Mouse (Mus musculus) layer of hippocampus, adult 18-20 months (tissue): Measurements from ENCODE around the gene Cfap36. TPM values are rescaled to one million over a fixed set of nuclear protein-coding genes. Genes with fewer than 3 reads are reported as not detected.

Experiments
- DNase-seq, 2 experiments: peaks; one replicate each; pipeline ENCODE4 v3.0.0; 2022; ENCODE audit warnings: low spot score in 2 of 2
- total RNA-seq, 2 experiments: library from RNA; stranded (reverse); gene quantifications; 2 replicates each; pipeline ENCODE4 v1.2.3; 2021

The Cfap36 gene
- total RNA-seq, 2 experiments from 2014 or later, result 122 to 123 TPM

DNA sequence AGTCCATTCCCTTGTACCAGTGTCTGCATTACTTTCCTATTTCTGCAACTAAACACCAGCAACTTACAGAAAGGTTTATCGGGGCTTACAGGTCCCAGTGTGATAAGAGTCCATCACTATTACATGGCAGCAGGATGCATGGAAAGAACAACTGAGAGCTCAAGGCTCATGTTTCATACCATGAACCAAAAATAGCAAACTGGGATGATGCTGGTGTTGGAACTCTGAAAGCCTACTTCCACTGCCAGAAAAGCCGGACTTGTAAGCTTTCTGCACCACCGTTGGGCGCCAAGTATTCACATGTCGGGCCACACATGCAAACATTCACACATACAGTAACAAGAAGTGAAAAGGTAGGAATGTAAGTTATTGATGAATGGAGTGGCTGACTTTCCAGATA is 65.5 kb downstream of the Cfap36 start:
- DNase-seq, result no peak

GRCm38 (mm10) chr11:29180657-29181056 is 66.6 kb downstream of the Cfap36 start:
- DNase-seq, result peak; percentile 9 to 63

- no peak for DNase-seq
Measured at GRCm38 (mm10) chr11:29179319-29179718, 67.9 kb downstream of the Cfap36 start.

DNA sequence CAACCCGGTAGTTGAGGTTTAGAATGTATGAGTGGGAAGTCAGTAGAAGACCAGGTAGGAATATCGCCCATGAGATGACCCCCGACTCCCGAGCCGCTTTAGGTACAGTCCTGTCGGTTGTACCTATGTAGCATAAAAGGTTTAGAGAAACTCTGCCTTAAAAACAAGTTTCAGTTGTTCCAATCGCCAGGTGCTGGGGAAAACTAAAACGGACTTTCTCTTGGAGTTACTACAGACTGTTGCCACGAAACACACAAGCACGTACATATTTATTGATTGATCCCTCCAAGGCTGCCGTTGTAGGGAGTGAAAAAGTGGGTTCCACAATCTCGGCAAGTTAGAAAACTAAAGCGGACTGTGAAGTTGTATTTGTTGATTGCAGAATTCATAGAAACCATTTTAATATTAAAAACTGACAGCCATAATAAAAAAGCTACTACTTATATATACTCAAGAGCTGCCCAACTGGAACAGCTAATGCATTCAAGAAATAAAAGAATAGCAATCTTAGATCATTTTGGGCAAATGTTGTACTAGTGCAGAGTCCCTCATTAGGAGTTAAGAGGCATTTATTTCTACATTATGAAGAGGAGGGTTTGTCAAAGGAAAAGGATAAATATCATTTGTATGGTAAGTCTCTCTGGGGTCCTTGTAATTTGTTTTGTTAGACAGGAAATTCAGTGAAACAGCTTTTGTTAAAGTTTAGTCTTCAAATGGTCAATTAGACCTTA is 73.3 kb downstream of the Cfap36 start:
- no peak for DNase-seq

- DNase-seq, result peak in 1 of 2 experiments; percentile 62
Measured at GRCm38 (mm10) chr11:29173125-29173631, 74.0 kb downstream of the Cfap36 start.

DNA sequence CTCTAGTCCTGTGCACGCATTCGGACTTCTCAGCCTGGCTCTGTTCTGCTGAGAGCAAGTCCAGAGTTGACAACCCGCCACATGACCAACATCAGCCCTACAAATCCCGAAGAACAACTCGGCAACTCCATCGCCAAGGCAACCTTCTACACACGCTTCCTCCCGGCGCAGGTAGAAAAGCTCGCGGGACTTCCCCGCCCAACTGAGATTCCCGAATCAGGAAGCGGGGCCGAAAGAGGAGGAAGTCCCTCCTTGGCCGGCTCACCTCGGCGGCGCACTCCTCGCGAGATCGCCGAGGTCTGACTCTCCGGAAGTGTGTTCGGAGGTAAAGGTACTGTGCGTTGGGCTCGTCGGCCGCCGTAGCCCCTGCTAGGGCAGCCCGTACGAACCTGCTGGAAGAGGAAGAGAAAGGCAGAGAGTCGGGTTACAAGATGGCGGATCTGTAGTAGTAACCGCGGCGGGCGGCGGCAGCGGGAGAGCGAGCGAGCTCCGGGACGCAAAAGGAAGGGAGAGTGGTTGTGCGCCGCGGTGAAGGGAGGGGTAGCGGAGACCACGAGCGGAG is 74.6 kb downstream of the Cfap36 start, which contains the start of gene Ppp4r3b:
TSS of gene Ppp4r3b (plus strand) at position 328 of the 562 bp plus-strand sequence.
- DNase-seq, result peak; percentile 97 to 98

DNA sequence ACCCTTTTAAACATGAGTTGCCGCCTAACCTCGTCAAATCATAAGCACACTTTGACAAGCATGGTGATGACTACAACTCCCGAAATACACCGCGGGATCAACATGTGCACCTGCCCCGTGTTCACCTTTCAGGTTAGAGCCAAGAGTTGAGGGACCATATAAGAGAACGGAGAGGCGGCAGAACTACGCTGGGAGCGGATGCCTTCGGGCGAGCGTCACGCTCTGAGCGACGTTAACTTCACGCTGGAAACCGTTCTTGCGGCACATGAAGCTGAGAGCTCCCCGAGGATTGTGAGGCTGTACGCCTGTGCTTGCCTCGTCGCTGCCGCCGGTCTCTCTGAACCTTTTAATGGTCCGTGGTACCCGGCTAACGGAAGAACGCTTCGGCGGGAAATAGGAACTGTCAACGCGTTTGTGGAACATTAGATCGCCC is 75.2 kb downstream of the Cfap36 start:
- peak; percentile 45 to 71 for DNase-seq

Other genes with a start within 250 kb of the Cfap36 start
- 10 to 100 TPM; 20.5 to 22.7 TPM for gene Pnpt1, start 116.7 kb downstream of the Cfap36 start, total RNA-seq
- gene Ppp4r3b, start 74.5 kb downstream of the Cfap36 start, total RNA-seq, result 10 to 100 TPM; 50.9 to 51.5 TPM
- gene Ccdc88a, start 126.2 kb upstream of the Cfap36 start, total RNA-seq, result 10 to 100 TPM; 52.8 to 58.0 TPM